Mouse (Mus musculus): ENCODE results near the gene AC161166.1. TPM values are rescaled to one million over a fixed set of nuclear protein-coding genes. Genes with fewer than 3 reads are reported as not detected.

AC161166.1 gene
- polyA plus RNA-seq, 1 experiment from 2014 or later = not detected

DNA sequence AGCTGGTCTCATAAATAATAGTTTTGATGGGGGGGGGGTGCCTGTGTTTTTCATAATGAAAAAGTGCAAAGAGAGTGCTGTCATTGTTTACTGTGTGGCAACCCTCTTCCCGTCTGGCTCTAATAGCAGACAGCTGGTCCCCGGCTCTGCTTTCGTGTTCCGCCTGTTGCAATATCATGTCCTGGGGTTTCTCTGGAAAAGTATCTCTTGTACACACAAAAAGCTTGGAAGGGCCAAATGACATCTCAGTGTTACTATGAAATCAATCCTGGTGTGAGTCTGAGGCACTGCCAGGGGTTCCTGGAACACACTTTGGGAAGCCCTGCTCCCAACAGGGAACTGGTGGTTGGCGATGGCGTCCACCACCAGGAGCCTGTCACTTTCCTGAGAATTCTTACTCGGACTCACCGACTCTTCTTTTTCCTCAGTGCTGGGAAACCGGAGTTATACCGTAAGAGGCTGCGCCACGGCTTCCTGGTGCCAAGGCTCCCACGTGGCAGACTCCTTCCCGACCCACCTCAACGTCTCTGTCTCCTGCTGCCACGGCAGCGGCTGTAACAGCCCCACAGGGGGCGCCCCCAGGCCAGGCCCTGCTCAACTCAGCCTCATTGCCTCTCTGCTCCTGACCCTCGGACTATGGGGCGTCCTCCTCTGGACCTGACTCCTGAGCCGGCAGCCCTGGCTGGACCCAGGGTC lies 37.3 kb downstream of the AC161166.1 start:
- Histone ChIP-seq H3K9ac (no peak overlapping the region), H3K27me3 (peaks cover 17% of the 10 kb centered on the region), H3K36me3 (replicated peaks) (0 out of 2 replicates have a peak, but pooled peaks cover 2% of the 10 kb centered on the region), H3K4me1 (replicated peaks) (no peaks in the 10 kb centered on the region), H3K4me3 (replicated peaks) (no peak overlapping the region), H3K9me3 (replicated peaks) (no peaks in the 10 kb centered on the region), H3K27ac (replicated peaks) (no peak overlapping the region), H3K4me2 (no peak overlapping the region)
- ATAC-seq (ENCODE audit: insufficient read depth) = no peak
- WGBS (ENCODE audit: insufficient replicate concordance) = 63% methylated on average over 21 of the region's 21 CpGs

- no peaks in the 10 kb centered on the region for H3K4me1 ChIP-seq (replicated peaks)
- 49% methylated on average over 10 of the region's 10 CpGs for WGBS (ENCODE audit: insufficient replicate concordance)
- no peak overlapping the region for H3K4me3 ChIP-seq (replicated peaks)
- H3K36me3 ChIP-seq (replicated peaks) = peaks cover 6% of the 10 kb centered on the region
- H3K27me3 ChIP-seq = peaks cover 7% of the 10 kb centered on the region
- no peaks in the 10 kb centered on the region for H3K9me3 ChIP-seq (replicated peaks)
- no peak overlapping the region for H3K9ac ChIP-seq
- no peak overlapping the region for H3K27ac ChIP-seq (replicated peaks)
- no peak for ATAC-seq (ENCODE audit: insufficient read depth)
- no peak overlapping the region for H3K4me2 ChIP-seq
These were observed 38.2 kb downstream of the AC161166.1 start for GRCm38 (mm10) chr7:24473913-24474529.

DNA sequence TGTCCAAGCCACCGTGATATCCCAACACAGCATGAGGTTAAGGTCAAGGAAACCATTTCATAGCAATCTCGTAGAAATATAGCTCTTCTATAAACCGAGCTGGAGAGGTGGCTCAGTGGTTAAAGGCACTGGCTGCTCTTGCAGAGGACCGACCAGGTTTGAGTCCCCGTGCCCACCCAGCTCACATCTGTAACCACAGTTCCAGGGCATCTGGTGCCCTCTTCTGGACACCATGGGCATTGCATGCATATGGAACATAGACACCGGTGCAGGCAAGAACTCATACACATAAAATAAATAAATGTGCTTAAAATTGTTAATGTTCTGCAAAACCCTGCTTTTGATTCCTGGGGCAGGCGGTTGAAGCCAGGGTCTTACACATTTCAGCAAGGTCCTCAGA lies 39.3 kb downstream of the AC161166.1 start:
- WGBS (ENCODE audit: insufficient replicate concordance) = 67% methylated on average over 7 of the region's 7 CpGs
- Histone ChIP-seq H3K4me3 (replicated peaks) (no peak overlapping the region), H3K27me3 (no peaks in the 10 kb centered on the region), H3K9ac (no peak overlapping the region), H3K4me2 (no peak overlapping the region), H3K27ac (replicated peaks) (no peak overlapping the region), H3K4me1 (replicated peaks) (no peaks in the 10 kb centered on the region), H3K9me3 (replicated peaks) (no peaks in the 10 kb centered on the region), H3K36me3 (replicated peaks) (peaks cover 14% of the 10 kb centered on the region)
- ATAC-seq (ENCODE audit: insufficient read depth) = no peak

- ATAC-seq (ENCODE audit: insufficient read depth) = no peak
- H3K27ac ChIP-seq (replicated peaks) = no peak overlapping the region
These were observed 39.8 kb downstream of the AC161166.1 start for GRCm38 (mm10) chr7:24472442-24472841.

DNA sequence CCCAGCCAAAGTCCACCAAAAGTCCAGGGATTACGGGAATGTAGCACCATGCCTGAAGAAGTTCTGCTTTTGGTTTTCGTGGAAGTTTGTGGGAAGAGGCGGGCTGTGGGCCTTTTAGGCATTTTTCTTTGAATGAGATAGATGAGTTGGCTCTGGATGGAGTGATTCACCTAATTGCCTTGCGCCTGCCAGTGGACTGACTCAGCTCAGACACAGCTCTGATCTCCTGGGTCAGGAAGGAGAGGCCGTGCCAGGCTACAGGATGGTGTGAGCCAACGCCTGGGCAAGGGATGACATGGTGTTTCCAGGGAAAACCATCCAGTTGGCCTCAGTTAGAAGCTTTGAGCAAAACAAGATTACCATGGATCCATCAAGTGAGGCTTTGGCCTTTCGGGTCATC lies 41.9 kb downstream of the AC161166.1 start:
- H3K4me1 ChIP-seq (replicated peaks) = peaks cover 2% of the 10 kb centered on the region; the same call in 1 of the 2 replicates
- H3K27me3 ChIP-seq = no peaks in the 10 kb centered on the region
- peaks cover 14% of the 10 kb centered on the region for H3K36me3 ChIP-seq (replicated peaks)
- no peak overlapping the region for H3K4me3 ChIP-seq (replicated peaks)
- no peak overlapping the region for H3K9ac ChIP-seq
- ATAC-seq (ENCODE audit: insufficient read depth) = no peak
- H3K4me2 ChIP-seq = no peak overlapping the region
- no peak overlapping the region for H3K27ac ChIP-seq (replicated peaks)
- H3K9me3 ChIP-seq (replicated peaks) = no peaks in the 10 kb centered on the region
- 73% methylated on average over 7 of the region's 7 CpGs for WGBS (ENCODE audit: insufficient replicate concordance)

More at GRCm38 (mm10) chr7:24472442-24472841, 39.8 kb downstream of the AC161166.1 start:
- Histone ChIP-seq H3K9me3 (replicated peaks) (no peaks in the 10 kb centered on the region), H3K27me3 (no peaks in the 10 kb centered on the region), H3K36me3 (replicated peaks) (peaks cover 14% of the 10 kb centered on the region), H3K9ac (no peak overlapping the region), H3K4me3 (replicated peaks) (no peak overlapping the region), H3K4me2 (no peak overlapping the region), H3K4me1 (replicated peaks) (no peaks in the 10 kb centered on the region)
- WGBS (ENCODE audit: insufficient replicate concordance) = 67% methylated on average over 6 of the region's 6 CpGs

- peaks cover 14% of the 10 kb centered on the region for H3K36me3 ChIP-seq (replicated peaks)
- H3K9ac ChIP-seq = no peak overlapping the region
- no peak overlapping the region for H3K27ac ChIP-seq (replicated peaks)
- WGBS (ENCODE audit: insufficient replicate concordance) = 73% methylated on average over 3 of the region's 3 CpGs
- no peak overlapping the region for H3K4me2 ChIP-seq
- no peak overlapping the region for H3K4me3 ChIP-seq (replicated peaks)
- no peaks in the 10 kb centered on the region for H3K9me3 ChIP-seq (replicated peaks)
- no peak for ATAC-seq (ENCODE audit: insufficient read depth)
- peaks cover 2% of the 10 kb centered on the region; the same call in 1 of the 2 replicates for H3K4me1 ChIP-seq (replicated peaks)
- no peaks in the 10 kb centered on the region for H3K27me3 ChIP-seq
These were observed 43.1 kb downstream of the AC161166.1 start for GRCm38 (mm10) chr7:24469126-24469525.

- ATAC-seq (ENCODE audit: insufficient read depth) = no peak
- 68% methylated on average over 5 of the region's 5 CpGs for WGBS (ENCODE audit: insufficient replicate concordance)
- Histone ChIP-seq H3K4me3 (replicated peaks) (no peak overlapping the region), H3K36me3 (replicated peaks) (peaks cover 12% of the 10 kb centered on the region), H3K4me2 (no peak overlapping the region), H3K9me3 (replicated peaks) (no peaks in the 10 kb centered on the region), H3K27me3 (peaks cover 4% of the 10 kb centered on the region), H3K27ac (replicated peaks) (no peak overlapping the region), H3K4me1 (replicated peaks) (peaks cover 2% of the 10 kb centered on the region; the same call in 1 of the 2 replicates), H3K9ac (no peak overlapping the region)
These were observed 44.4 kb downstream of the AC161166.1 start for GRCm38 (mm10) chr7:24467886-24468285.

DNA sequence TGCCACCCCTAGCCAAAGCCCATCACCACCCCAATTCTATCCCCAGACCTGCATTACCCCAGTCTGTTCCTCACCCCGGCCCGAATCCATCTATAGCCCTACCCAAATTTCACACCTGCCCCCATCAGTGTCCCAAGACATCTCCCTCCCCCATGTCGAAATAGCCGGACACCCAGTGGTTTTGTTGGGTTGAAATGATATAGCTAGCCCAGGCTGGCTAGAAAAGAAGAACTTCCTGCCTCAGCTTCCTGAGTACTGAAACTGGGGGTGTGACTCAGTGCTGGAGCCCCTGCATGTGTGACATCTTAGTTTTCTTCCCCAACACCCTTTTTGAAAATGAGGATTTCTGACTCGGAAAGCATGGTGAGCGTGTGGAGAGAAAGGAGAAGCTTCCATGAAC lies 45.4 kb downstream of the AC161166.1 start:
- H3K4me3 ChIP-seq (replicated peaks) = no peak overlapping the region
- H3K4me1 ChIP-seq (replicated peaks) = peaks cover 6% of the 10 kb centered on the region
- H3K9me3 ChIP-seq (replicated peaks) = no peaks in the 10 kb centered on the region
- no peak overlapping the region for H3K27ac ChIP-seq (replicated peaks)
- no peak overlapping the region for H3K4me2 ChIP-seq
- ATAC-seq (ENCODE audit: insufficient read depth) = no peak
- H3K27me3 ChIP-seq = peaks cover 15% of the 10 kb centered on the region
- 54% methylated on average over 6 of the region's 6 CpGs for WGBS (ENCODE audit: insufficient replicate concordance)
- H3K36me3 ChIP-seq (replicated peaks) = peaks cover 12% of the 10 kb centered on the region
- no peak overlapping the region for H3K9ac ChIP-seq

DNA sequence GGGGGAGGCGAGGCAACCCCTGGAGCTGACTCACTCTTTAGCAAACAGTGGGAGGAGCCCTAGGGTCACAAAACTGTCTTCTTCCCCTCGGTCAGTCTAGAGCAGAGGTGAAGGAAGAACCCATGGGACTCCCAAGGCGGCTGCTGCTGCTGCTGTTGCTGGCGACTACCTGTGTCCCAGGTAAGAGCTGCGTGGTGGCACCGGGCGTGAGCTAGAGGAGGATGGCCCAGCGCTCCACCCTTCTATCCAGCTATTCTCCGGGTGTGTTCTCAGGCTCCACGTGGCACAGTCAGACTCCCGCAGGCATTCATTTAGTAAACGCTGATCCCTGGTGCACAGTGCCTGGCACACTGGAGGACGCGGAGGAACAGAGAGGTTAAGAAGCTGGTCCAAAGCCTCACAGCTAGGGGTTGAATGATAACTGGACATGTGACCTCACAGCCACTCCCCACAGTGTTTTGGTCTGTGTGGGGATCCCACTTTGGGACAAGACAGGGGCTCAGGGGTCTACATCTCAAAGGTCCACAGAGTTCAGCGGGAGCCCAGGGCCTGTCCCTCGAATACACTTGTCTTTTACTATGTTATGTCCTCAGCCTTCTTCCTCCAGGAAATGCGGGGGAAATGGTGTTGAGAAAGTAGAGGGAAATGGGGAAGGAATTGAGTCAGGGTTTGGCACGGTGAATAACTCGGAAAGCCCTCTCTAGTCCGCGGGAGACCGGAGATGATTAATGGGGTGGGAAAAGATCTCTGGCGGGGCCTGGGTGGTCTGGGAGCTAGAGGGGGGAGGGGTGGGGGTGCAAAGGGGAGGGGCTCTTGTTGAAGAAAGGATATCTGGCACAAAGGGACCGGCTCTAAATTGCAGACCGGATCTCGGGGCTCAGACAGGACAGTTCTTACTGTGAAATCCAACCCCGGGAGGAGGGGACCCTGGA lies 49.6 kb downstream of the AC161166.1 start, which contains the start of gene Plaur:
Plaur (plus strand) TSS at position 97 of the 932 bp plus-strand sequence.
- Histone ChIP-seq H3K4me1 (replicated peaks) (peaks cover 20% of the 10 kb centered on the region), H3K4me3 (replicated peaks) (peak within 1 kb of the TSS; percentile 48), H3K27me3 (peaks cover 22% of the 10 kb centered on the region), H3K27ac (replicated peaks) (peak within 1 kb of the TSS; percentile 70), H3K4me2 (peak within 1 kb of the TSS; percentile 51), H3K9ac (no peak within 1 kb of the TSS), H3K9me3 (replicated peaks) (no peaks in the 10 kb centered on the region), H3K36me3 (replicated peaks) (no peaks in the 10 kb centered on the region)
- peak; percentile 35; the same call in 1 of the 2 replicates for ATAC-seq (ENCODE audit: insufficient read depth)
- WGBS (ENCODE audit: insufficient replicate concordance) = 1% methylated on average over 27 of the region's 27 CpGs

DNA sequence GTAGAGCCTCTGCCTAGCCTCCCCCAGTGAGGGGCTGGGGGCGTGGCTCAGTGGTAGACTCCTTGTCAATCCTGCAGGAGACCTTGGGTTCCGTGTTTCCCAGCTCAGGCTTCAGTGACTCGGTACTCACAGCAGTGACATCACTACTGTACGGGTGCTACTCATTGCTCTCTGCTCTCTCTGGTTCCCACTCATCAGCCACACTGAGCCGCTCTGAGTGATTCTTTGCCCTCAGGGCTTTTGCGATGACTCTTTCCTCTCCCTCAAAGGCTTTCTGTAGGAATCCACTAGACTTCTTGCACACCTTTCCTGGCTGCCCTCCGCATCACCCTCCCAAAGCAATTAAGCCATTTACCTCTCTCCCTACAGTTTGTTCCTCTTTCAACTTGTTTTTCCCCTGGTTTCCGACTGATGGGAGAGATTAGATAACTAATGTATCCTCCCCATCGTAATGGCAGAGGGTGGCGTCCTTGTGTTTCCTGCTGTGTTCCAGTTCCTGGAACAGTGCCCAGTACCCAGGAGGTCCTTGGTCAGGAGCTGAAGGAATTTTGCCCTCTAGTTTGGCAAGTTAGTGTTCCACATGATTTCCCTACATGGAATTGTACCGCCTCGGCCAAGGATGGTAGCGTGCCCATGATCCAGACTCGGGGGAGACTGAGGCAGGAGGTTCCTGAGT lies 50.7 kb downstream of the AC161166.1 start:
- Histone ChIP-seq H3K4me1 (replicated peaks) (peaks cover 18% of the 10 kb centered on the region; the same call in 1 of the 2 replicates), H3K4me3 (replicated peaks) (no peak overlapping the region), H3K27me3 (peaks cover 22% of the 10 kb centered on the region), H3K4me2 (0 out of 2 replicates have a peak overlapping the region, but pooled peaks have one; percentile 18), H3K9me3 (replicated peaks) (no peaks in the 10 kb centered on the region), H3K36me3 (replicated peaks) (no peaks in the 10 kb centered on the region), H3K27ac (replicated peaks) (0 out of 2 replicates have a peak overlapping the region, but pooled peaks have one; percentile 6), H3K9ac (no peak overlapping the region)
- WGBS (ENCODE audit: insufficient replicate concordance) = 24% methylated on average over 14 of the region's 14 CpGs
- ATAC-seq (ENCODE audit: insufficient read depth) = no peak
